Mouse (Mus musculus) regulatory T cell (primary cell): Measurements from ENCODE around the gene Rrp36.

Source experiments
- in situ Hi-C: fragments of 300-600 bp; cut with MboI, MseI; formaldehyde crosslinking; loops from one replicate; pipeline ENCODE4 v1.15.1; 2025; ENCODE audit warnings: high pct_unique_total_duplicates

The Rrp36 gene

GRCm38 (mm10) chr17:46685913-46686312 is 11.8 kb upstream of the Rrp36 start:
- in situ Hi-C loops: no loop called here

- in situ Hi-C loops: no loop called here
Observed at GRCm38 (mm10) chr17:46682654-46683389, 8.7 kb upstream of the Rrp36 start.

- in situ Hi-C loops: no loop called here
Observed at GRCm38 (mm10) chr17:46681466-46682118, 7.4 kb upstream of the Rrp36 start.

- in situ Hi-C loops: no loop called here
Observed at GRCm38 (mm10) chr17:46680760-46681373, 6.7 kb upstream of the Rrp36 start, which contains the start of gene Klhdc3. Gene Klhdc3, minus strand, starts transcription at chr17:46680914.

- in situ Hi-C loops: no loop called here
Observed at GRCm38 (mm10) chr17:46679843-46680759, 5.9 kb upstream of the Rrp36 start.

GRCm38 (mm10) chr17:46678911-46679310 is 4.8 kb upstream of the Rrp36 start:
- in situ Hi-C loops: no loop called here

GRCm38 (mm10) chr17:46678416-46678815 is 4.3 kb upstream of the Rrp36 start, which contains the start of gene Mea1:
Gene Mea1, plus strand, starts transcription at chr17:46678793.
- in situ Hi-C loops: no loop called here

- in situ Hi-C loops: no loop called here
Observed at GRCm38 (mm10) chr17:46674530-46675283, 555 bp upstream of the Rrp36 start.

- in situ Hi-C loops: no loop called here
Observed at GRCm38 (mm10) chr17:46669911-46670310, 4.2 kb downstream of the Rrp36 start.

- in situ Hi-C loops: no loop called here
Observed at GRCm38 (mm10) chr17:46667712-46668111, 6.4 kb downstream of the Rrp36 start.

- in situ Hi-C loops: loop anchor here (5.0 kb wide), 1 partner anchor 60 kb away; no protein-coding TSS in a partner anchor
Observed at GRCm38 (mm10) chr17:46662730-46663129, 11.4 kb downstream of the Rrp36 start.

GRCm38 (mm10) chr17:46661981-46662380 is 12.2 kb downstream of the Rrp36 start:
- in situ Hi-C loops: loop anchor here (5.0 kb wide), 1 partner anchor 60 kb away; no protein-coding TSS in a partner anchor

- in situ Hi-C loops: loop anchor here (5.0 kb wide), 1 partner anchor 61 kb away; no protein-coding TSS in a partner anchor
Observed at GRCm38 (mm10) chr17:46661351-46661750, 12.8 kb downstream of the Rrp36 start.

GRCm38 (mm10) chr17:46656054-46656453 is 18.1 kb downstream of the Rrp36 start:
- in situ Hi-C loops: no loop called here

GRCm38 (mm10) chr17:46651755-46652547 is 22.2 kb downstream of the Rrp36 start:
- in situ Hi-C loops: no loop called here

GRCm38 (mm10) chr17:46651292-46651691 is 22.9 kb downstream of the Rrp36 start:
- in situ Hi-C loops: no loop called here

GRCm38 (mm10) chr17:46650232-46651031 is 23.7 kb downstream of the Rrp36 start, which contains the start of gene Cul7:
Gene Cul7, plus strand, starts transcription at chr17:46650337.
- in situ Hi-C loops: no loop called here

GRCm38 (mm10) chr17:46649811-46650210 is 24.3 kb downstream of the Rrp36 start:
- in situ Hi-C loops: no loop called here

GRCm38 (mm10) chr17:46648436-46648835 is 25.7 kb downstream of the Rrp36 start:
- in situ Hi-C loops: no loop called here
